Mouse (Mus musculus) frontal cortex, adult (tissue): Measurements from ENCODE around the gene Cnih3.

Source experiments
- ATAC-seq: cut with Nextera tagmentation; 2 replicates; pipeline ENCODE4 v1.9.2; 2017; ENCODE audit warnings: mild to moderate bottlenecking, moderate library complexity, mixed read lengths; ENCODE audit not compliant: low TSS enrichment

Cnih3 gene

GRCm38 (mm10) chr1:181352043-181352366 is 423 bp upstream of the Cnih3 start:
- peak; percentile 38; the same call in 1 of the 2 replicates for ATAC-seq

DNA sequence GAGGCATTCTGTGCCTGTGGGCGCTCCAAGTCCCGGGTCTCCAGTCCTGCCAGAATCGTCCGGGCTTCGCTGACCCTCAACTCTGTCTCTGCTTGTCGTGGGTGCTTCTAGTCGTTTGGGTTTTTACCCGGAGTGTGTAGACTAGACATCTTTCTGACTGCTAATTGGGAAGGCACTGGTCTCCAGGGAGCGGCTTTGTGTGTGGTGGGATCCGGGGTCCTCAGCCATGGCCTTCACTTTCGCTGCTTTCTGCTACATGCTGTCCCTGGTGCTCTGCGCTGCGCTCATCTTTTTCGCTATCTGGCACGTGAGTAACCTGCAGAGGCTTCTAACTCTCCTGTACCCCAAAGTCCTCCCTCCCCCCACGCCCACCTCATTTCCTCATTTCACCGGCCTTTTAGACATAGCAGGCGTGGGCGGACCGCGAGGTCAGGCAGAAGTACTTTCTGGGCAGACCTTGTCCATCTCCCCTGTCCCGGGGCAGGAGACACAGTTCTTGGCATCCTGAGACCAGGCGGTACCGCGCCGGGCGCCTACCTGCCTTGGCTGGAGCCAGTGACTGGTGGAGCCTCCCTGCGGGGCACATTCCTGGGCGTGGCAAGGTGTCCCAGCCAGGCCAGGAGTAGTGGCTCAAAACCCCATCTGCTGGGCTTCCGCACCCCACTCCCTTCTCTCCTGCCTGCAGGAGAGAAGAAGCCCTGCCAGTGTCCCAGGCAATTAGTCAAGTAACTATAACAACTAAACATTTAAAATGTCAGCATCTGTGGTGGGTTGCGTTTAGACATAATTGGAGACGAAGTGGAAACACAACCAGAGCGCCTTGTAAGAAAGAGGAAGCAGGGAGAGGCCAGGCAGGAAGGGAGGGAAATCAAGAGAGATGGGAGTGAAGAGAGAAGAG is 1.0 kb downstream of the Cnih3 start:
- 0 out of 2 replicates have a peak, but pooled peaks have one; percentile 6 for ATAC-seq

- ATAC-seq = no peak
These were observed 3.3 kb downstream of the Cnih3 start for GRCm38 (mm10) chr1:181355683-181356082.

- no peak for ATAC-seq
These were observed 5.4 kb downstream of the Cnih3 start for GRCm38 (mm10) chr1:181357870-181358269.

- no peak for ATAC-seq
These were observed 6.1 kb downstream of the Cnih3 start for GRCm38 (mm10) chr1:181358526-181358925.

- no peak for ATAC-seq
These were observed 8.3 kb downstream of the Cnih3 start for GRCm38 (mm10) chr1:181360732-181361131.

GRCm38 (mm10) chr1:181364025-181364424 is 11.6 kb downstream of the Cnih3 start:
- no peak for ATAC-seq

DNA sequence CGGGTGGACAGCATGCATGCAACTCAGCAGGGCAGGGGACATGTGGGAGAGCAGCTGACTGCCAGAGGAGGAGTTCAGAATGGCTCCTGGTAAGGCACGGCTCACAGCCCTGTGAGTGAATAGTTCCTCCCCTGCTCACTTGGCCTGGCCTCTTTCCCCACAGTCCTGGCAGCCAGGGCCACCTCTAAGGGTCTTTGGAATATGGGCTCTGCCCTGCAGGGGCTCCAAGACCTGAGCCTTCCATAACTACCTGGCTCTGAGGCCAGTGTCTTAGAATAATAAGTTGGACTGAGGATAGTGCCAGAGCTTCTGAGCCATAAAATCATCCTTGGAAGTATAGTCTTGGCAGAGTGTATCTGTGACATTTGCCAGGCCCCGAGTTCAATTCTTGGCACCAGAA is 12.9 kb downstream of the Cnih3 start:
- no peak for ATAC-seq

- ATAC-seq = peak; percentile 92
These were observed 16.6 kb downstream of the Cnih3 start for GRCm38 (mm10) chr1:181368789-181369570.

- peak; percentile 48 for ATAC-seq
These were observed 17.9 kb downstream of the Cnih3 start for GRCm38 (mm10) chr1:181370370-181370769.

GRCm38 (mm10) chr1:181371226-181371625 is 18.8 kb downstream of the Cnih3 start:
- no peak for ATAC-seq

DNA sequence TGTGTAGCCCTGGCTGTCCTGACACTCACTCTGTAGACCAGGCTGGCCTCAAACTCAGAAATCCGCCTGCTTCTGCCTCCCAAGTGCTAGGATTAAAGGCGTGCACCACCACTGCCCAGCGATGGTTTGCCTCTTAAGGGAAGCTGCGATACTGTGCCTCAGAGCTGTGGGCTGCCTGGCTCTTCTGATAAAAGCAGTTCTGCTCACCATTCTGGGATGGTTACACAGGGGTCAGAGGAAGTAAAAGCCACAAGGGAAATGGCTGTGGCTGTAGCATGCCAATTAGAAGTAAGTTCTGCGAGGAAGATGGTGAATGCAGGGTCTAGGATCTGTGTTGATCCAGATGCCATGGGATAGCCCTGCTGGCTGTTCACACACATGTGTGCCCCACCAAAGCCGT is 19.9 kb downstream of the Cnih3 start:
- ATAC-seq = no peak

DNA sequence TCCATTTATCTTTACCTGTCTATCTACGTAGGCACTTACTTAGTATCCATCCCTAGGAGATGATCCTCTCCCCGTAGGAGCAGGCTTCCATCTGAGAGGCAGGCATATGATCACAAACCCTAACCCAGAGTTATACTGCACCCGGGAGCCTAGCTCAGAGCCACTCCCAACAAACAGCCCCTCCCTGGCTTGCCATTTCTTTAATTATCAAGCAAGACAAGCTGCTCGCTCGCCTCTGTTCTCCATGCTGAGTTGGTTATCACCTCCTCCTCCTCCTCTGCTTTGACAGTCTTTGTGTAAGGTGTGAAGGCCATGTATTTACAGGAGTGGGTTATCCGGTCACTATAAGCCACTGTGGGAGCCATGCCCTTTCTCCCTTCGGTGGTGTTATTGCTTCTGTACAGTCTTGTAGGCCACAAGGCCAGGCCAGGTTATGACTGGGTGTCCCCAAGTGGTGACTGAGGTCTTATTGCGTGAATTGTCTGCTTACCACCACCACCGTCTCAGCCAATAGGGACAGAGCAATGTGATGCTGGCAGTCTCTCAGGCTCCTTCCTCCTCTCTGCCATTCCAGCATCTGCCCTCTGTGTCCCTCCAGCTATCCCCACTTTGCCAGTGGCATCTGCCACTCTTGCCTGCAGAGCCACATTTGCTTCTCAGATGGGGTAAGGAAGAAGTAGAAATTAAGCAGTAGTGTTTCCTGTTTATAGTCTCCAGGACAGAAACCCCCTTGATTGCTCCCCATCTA is 22.4 kb downstream of the Cnih3 start:
- ATAC-seq = no peak

- ATAC-seq = peak; percentile 4; the same call in 1 of the 2 replicates
These were observed 24.0 kb downstream of the Cnih3 start for GRCm38 (mm10) chr1:181376431-181376830.

- no peak for ATAC-seq
These were observed 27.2 kb downstream of the Cnih3 start for GRCm38 (mm10) chr1:181379664-181380063.

- ATAC-seq = peak; percentile 96
These were observed 29.1 kb downstream of the Cnih3 start for GRCm38 (mm10) chr1:181381410-181382010.

GRCm38 (mm10) chr1:181389264-181389663 is 36.8 kb downstream of the Cnih3 start:
- ATAC-seq = no peak

DNA sequence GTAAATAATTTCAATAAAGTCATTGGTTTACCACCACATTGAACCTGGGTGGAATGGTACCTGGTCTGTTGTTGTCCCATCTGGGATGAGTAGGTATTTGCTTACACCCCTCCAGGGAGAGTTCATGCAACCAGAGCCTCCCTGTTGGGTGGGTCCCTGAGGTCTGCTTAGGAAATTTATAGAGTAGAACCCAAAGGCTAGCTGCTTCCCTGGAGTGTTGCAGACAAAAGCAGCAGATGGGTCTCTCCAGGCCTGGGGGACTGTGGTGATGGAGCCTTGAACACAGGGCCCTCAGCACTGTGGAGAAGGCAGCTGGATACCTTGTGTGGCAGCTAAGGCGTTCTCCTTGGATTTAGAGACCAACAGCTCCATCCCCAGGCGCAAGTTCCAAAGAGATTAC is 40.1 kb downstream of the Cnih3 start:
- no peak for ATAC-seq

GRCm38 (mm10) chr1:181393250-181394149 is 41.1 kb downstream of the Cnih3 start:
- ATAC-seq = peak; percentile 80

GRCm38 (mm10) chr1:181395234-181395828 is 42.9 kb downstream of the Cnih3 start:
- ATAC-seq = no peak
